Mouse (Mus musculus) kidney, adult 2 months (tissue): ENCODE measurements at regions not wholly inside any gene's neighbourhood (a gene's known extent, or its start where the extent isn't known, plus 50 kb on each side); places are given as distances from the start of the nearest gene placed in this dataset.

Source experiments
- CTCF ChIP-seq: fragments of 200-500 bp; conservative IDR thresholded peaks from 2 replicates; pipeline ENCODE4 v1.5.1; 2011; ENCODE audit warnings: low read depth, mild to moderate bottlenecking, control low read depth, low read length, moderate library complexity, mixed read lengths; ENCODE audit not compliant: insufficient read depth, insufficient read length
- POLR2A ChIP-seq: fragments of 200-500 bp; IDR thresholded peaks from one replicate; pipeline ENCODE4 v1.6.1; 2011; ENCODE audit warnings: low read depth, low read length, control low read depth

DNA sequence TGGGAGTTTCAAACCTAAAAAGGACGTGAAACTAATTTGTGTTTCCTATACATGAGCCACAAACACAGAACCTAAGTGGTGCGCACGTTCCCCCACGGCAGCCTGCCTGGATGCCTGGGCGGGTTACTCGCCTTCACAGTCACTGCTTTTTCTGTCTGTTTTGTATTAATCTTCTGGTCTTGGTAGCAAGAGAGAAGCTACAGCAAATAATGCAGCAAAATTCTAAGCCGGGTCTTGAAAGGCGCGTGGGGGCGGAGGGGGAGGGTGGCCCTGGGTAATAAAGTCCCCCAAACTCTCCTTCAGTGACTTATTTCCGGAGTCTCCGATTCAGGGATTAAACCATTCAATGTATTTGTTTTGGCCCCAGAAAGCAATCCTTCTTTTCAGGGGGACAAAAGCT, 300.0 kb upstream of the Tbx3 start:
- TF ChIP-seq POLR2A (no peak), CTCF (no peak)
